Mouse (Mus musculus): ENCODE measurements around the gene Nucks1. TPM values are rescaled to one million over a fixed set of nuclear protein-coding genes. Genes with fewer than 3 reads are reported as not detected.
"Not testable (repeated sequence)": the region's sequence is repeated elsewhere in the genome, so short reads cannot be mapped to it uniquely, and the experiment has no call there.

Gene Nucks1
- polyA plus RNA-seq, 1 experiment from 2014 or later: 103 TPM

- Histone ChIP-seq H3K4me1 (0 out of 2 replicates have a peak, but pooled peaks cover 3% of the 10 kb centered on the region), H3K9ac (no peak overlapping the region), H3K9me3 (replicated peaks) (no peaks in the 10 kb centered on the region), H3K4me3 (no peak overlapping the region), H3K4me2 (replicated peaks) (no peak overlapping the region), H3K36me3 (no peaks in the 10 kb centered on the region), H3K27ac (no peak overlapping the region), H3K27me3 (no peaks in the 10 kb centered on the region)
- 77% methylated on average over 6 of the region's 6 CpGs for WGBS
- no peak for ATAC-seq (ENCODE audit: low FRiP score)
Observed at GRCm38 (mm10) chr1:131890043-131890658, 20.2 kb upstream of the Nucks1 start.

GRCm38 (mm10) chr1:131891436-131891835 is 18.9 kb upstream of the Nucks1 start:
- Histone ChIP-seq H3K27me3 (no peaks in the 10 kb centered on the region), H3K4me3 (no peak overlapping the region), H3K27ac (no peak overlapping the region), H3K4me2 (replicated peaks) (no peak overlapping the region), H3K9ac (no peak overlapping the region), H3K9me3 (replicated peaks) (no peaks in the 10 kb centered on the region), H3K36me3 (no peaks in the 10 kb centered on the region), H3K4me1 (no peaks in the 10 kb centered on the region)
- ATAC-seq (ENCODE audit: low FRiP score): no peak
- 58% methylated on average over 4 of the region's 4 CpGs for WGBS

GRCm38 (mm10) chr1:131902679-131903078 is 7.7 kb upstream of the Nucks1 start:
- no peak overlapping the region for H3K4me3 ChIP-seq
- 88% methylated on average over 4 of the region's 4 CpGs for WGBS
- 0 out of 2 replicates have a peak, but pooled peaks cover 4% of the 10 kb centered on the region for H3K27me3 ChIP-seq
- ATAC-seq (ENCODE audit: low FRiP score): no peak
- H3K9me3 ChIP-seq (replicated peaks): no peaks in the 10 kb centered on the region
- no peak overlapping the region for H3K9ac ChIP-seq
- H3K36me3 ChIP-seq: no peaks in the 10 kb centered on the region
- no peaks in the 10 kb centered on the region for H3K4me1 ChIP-seq
- H3K4me2 ChIP-seq (replicated peaks): no peak overlapping the region
- H3K27ac ChIP-seq: no peak overlapping the region

- H3K4me3 ChIP-seq: no peak overlapping the region
- ATAC-seq (ENCODE audit: low FRiP score): no peak
- no peaks in the 10 kb centered on the region for H3K4me1 ChIP-seq
Observed at GRCm38 (mm10) chr1:131903251-131903650, 7.1 kb upstream of the Nucks1 start.

DNA sequence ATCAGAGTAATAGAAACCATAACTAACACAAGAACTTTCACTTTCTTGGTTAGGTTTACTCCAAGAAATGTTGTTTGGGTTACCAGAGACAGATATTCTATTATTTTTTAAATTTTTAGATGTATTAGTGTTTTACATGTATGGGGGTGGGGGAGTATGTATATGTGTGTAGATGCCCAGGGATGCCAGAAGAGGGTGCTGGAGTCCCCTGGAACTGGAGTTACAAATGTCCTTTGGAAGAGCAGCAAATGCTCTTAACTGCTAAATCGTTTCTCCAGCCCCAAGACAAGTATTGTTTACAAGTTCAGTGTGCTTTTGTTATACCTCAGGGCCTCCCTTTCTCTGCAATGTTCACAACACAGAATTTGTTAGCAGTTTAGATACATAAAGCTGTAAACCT is 4.8 kb upstream of the Nucks1 start:
- H3K27ac ChIP-seq: no peak overlapping the region
- WGBS: 35% methylated on average over 1 of the region's 1 CpGs
- no peak overlapping the region for H3K4me2 ChIP-seq (replicated peaks)
- no peaks in the 10 kb centered on the region for H3K36me3 ChIP-seq
- H3K4me1 ChIP-seq: no peaks in the 10 kb centered on the region
- H3K4me3 ChIP-seq: no peak overlapping the region
- H3K27me3 ChIP-seq: peaks cover 14% of the 10 kb centered on the region; the same call in 1 of the 2 replicates
- no peak overlapping the region for H3K9ac ChIP-seq
- ATAC-seq (ENCODE audit: low FRiP score): no peak
- no peaks in the 10 kb centered on the region for H3K9me3 ChIP-seq (replicated peaks)

More at GRCm38 (mm10) chr1:131903251-131903650, 7.1 kb upstream of the Nucks1 start:
- Histone ChIP-seq H3K9ac (no peak overlapping the region), H3K27ac (no peak overlapping the region), H3K36me3 (no peaks in the 10 kb centered on the region), H3K4me2 (replicated peaks) (no peak overlapping the region), H3K27me3 (peaks cover 8% of the 10 kb centered on the region; the same call in 1 of the 2 replicates), H3K9me3 (replicated peaks) (no peaks in the 10 kb centered on the region)
- 90% methylated on average over 7 of the region's 7 CpGs for WGBS

DNA sequence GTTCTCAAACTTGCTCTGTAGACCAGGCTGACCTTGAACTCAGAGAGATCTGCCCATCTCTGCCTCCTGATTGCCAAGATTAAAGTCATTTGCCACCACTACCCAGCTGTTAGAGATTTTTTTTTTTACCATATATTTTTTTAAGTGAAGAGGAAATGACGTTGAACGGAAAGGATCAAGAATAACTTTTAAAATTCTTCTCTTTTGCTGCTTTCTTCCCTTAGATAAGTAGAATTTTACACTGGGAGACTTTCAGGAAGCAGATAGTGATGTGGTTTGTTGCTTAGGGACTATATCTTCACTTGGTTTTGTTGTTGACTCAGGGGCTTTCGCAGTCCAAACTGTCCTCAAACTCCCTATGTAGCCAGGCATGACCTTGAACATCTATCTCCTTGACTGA is 1.9 kb upstream of the Nucks1 start:
- no peak overlapping the region for H3K27ac ChIP-seq
- peaks cover 15% of the 10 kb centered on the region for H3K4me1 ChIP-seq
- H3K36me3 ChIP-seq: no peaks in the 10 kb centered on the region
- no peak overlapping the region for H3K4me2 ChIP-seq (replicated peaks)
- no peaks in the 10 kb centered on the region for H3K9me3 ChIP-seq (replicated peaks)
- 95% methylated on average over 3 of the region's 3 CpGs for WGBS
- H3K27me3 ChIP-seq: peaks cover 14% of the 10 kb centered on the region; the same call in 1 of the 2 replicates
- H3K9ac ChIP-seq: no peak overlapping the region
- no peak for ATAC-seq (ENCODE audit: low FRiP score)
- H3K4me3 ChIP-seq: no peak overlapping the region

DNA sequence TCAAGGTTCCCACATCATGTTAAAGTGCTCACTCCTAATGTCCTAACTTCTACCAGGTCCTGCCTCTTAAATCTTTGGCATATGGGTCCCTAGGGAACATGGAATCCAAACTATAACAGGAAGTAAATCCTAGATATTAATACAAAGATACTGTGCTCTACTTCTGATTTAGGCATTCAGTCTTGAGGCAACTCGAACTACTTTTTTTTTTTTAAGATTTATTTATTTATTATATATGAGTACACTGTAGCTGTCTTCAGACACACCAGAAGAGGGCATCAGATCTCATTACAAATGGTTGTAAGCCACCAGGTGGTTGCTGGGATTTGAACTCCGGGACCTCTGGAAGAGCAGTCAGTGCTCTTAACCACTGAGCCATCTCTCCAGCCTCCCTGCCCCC is 1.1 kb upstream of the Nucks1 start:
- Histone ChIP-seq H3K4me1 (peaks cover 15% of the 10 kb centered on the region), H3K27me3 (peaks cover 14% of the 10 kb centered on the region; the same call in 1 of the 2 replicates)
- not testable (repeated sequence) for H3K27ac ChIP-seq; ATAC-seq (ENCODE audit: low FRiP score); H3K9ac ChIP-seq; H3K9me3 ChIP-seq (replicated peaks); H3K36me3 ChIP-seq; H3K4me3 ChIP-seq; H3K4me2 ChIP-seq (replicated peaks)
- WGBS: 97% methylated on average over 2 of the region's 2 CpGs

DNA sequence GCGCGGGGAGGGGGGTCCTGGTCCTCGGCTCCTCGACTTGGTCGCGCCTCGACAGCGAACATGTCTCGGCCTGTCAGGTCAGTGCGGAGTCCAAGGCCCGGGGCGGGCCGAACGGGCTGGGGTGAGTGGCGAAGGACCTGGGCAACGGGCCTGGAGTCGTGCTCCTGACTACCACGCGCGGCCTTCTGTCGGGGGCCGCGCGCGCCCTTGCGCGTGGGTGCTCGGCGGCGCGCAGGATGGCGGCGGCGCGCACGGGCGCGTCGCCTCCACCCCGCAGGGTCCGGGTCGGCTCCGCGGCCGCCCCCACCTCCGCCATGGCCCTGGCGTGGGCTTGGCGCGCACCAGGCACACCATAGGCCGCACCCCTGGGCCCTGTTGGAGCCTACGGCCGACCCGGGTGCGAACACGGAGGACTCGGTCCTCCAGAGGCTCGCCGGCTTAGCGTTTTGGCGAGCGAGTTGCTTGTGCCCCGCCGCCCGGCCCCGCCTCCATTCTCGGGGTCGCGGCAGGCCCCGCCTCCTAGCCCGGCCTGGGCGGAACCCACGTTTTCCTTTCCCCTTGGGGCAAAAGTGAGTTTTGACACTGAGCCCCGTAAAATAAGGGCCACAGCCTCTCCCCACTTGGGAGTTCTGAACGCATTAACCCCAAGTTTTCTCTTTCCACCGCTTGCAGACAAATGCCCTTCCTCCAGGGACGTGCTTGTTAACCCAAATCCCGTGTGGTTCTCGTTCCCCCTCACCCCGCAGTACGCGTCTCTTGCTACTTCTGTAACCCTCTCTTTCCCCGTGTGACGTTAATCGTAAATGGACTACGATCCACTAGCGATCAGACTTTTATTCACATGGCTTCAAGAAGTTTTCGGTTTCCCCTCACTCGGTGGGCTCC is 582 bp downstream of the Nucks1 start:
- peak overlapping the region; percentile 98 for H3K4me3 ChIP-seq

DNA sequence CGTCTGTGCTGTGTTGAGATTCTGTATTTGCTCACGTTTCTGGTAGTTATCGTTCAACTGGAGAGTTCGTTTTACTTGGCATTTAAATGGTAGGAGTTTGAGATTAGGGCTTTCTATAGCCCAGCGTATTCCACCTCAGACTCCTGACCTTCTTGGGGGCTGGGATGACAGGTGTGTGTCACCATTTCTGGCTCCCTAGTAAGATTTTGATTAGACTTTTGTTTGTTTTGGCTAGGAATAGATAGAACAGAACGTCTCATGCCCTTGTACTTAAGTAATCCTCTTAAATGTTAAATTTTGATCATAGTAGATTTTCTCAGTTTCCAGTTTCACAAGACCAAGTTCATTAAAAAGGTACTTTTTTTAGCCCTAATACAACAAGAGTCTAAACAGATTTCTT is 7.3 kb downstream of the Nucks1 start:
- peaks cover 10% of the 10 kb centered on the region; the same call in 1 of the 2 replicates for H3K4me1 ChIP-seq
- H3K4me2 ChIP-seq (replicated peaks): no peak overlapping the region
- H3K9me3 ChIP-seq (replicated peaks): no peaks in the 10 kb centered on the region
- no peaks in the 10 kb centered on the region for H3K27me3 ChIP-seq
- H3K9ac ChIP-seq: no peak overlapping the region
- H3K36me3 ChIP-seq: peaks cover 26% of the 10 kb centered on the region
- no peak overlapping the region for H3K27ac ChIP-seq
- H3K4me3 ChIP-seq: no peak overlapping the region
- ATAC-seq (ENCODE audit: low FRiP score): no peak
- 82% methylated on average over 6 of the region's 6 CpGs for WGBS

More for the DNA sequence above, 582 bp downstream of the Nucks1 start:
- Histone ChIP-seq H3K9ac (peak overlapping the region; percentile 97), H3K9me3 (replicated peaks) (no peaks in the 10 kb centered on the region), H3K4me2 (replicated peaks) (peak overlapping the region; percentile 88), H3K36me3 (no peaks in the 10 kb centered on the region), H3K27me3 (peaks cover 14% of the 10 kb centered on the region; the same call in 1 of the 2 replicates), H3K4me1 (peaks cover 17% of the 10 kb centered on the region), H3K27ac (peak overlapping the region; percentile 99)
- under 1% methylated on average over 85 of the region's 88 CpGs for WGBS
- peak; percentile 93 for ATAC-seq (ENCODE audit: low FRiP score)

GRCm38 (mm10) chr1:131919052-131919451 is 8.7 kb downstream of the Nucks1 start:
- peaks cover 38% of the 10 kb centered on the region for H3K36me3 ChIP-seq
- 96% methylated on average over 2 of the region's 2 CpGs for WGBS
- 0 out of 2 replicates have a peak, but pooled peaks cover 7% of the 10 kb centered on the region for H3K4me1 ChIP-seq
- no peak for ATAC-seq (ENCODE audit: low FRiP score)
- no peaks in the 10 kb centered on the region for H3K9me3 ChIP-seq (replicated peaks)
- H3K27ac ChIP-seq: no peak overlapping the region
- H3K27me3 ChIP-seq: no peaks in the 10 kb centered on the region
- H3K4me2 ChIP-seq (replicated peaks): no peak overlapping the region
- no peak overlapping the region for H3K9ac ChIP-seq
- no peak overlapping the region for H3K4me3 ChIP-seq

DNA sequence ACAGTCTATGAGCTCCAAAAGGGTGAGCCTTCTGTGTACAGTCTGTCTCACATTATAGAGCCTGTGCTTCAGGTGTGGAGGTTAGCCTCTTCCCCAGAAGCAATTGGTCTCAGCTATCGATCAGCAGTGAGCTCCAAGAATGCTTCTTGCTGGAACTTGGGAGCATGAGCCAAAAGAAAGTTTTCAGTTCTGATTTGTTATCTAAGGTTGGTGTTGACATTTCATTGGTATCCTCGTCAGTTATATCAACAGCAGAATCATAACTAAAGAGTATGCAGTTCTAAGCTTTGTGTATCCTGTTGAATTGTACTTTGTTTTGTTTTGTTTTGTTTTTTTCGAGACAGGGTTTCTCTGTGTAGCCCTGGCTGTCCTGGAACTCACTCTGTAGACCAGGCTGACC is 11.8 kb downstream of the Nucks1 start:
- H3K9me3 ChIP-seq (replicated peaks): no peaks in the 10 kb centered on the region
- no peaks in the 10 kb centered on the region for H3K27me3 ChIP-seq
- no peak overlapping the region for H3K4me3 ChIP-seq
- H3K36me3 ChIP-seq: peaks cover 63% of the 10 kb centered on the region
- no peak for ATAC-seq (ENCODE audit: low FRiP score)
- H3K27ac ChIP-seq: no peak overlapping the region
- H3K9ac ChIP-seq: no peak overlapping the region
- H3K4me1 ChIP-seq: 0 out of 2 replicates have a peak, but pooled peaks cover 2% of the 10 kb centered on the region
- WGBS: 100% methylated on average over 3 of the region's 3 CpGs
- H3K4me2 ChIP-seq (replicated peaks): no peak overlapping the region

DNA sequence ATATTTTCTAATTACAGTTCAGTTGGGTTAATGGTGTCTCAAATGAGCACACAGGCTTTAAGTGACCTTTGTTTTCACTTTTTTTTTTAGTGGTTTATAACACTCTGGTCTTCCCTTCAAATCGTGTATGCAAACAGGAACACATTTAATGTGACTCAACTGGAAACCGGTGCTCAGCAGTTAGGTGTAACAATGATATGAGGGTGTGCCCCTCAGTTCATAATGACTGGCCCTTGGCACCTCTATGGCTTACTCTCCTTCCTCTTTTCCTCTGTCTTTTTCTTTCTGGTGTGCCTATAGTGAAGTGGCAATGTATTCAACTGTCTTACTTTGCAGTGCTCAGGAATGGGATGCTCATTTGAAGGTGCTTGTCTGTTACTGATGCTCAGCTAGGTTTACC is 23.1 kb downstream of the Nucks1 start:
- Histone ChIP-seq H3K9ac (no peak overlapping the region), H3K4me2 (replicated peaks) (no peak overlapping the region), H3K4me1 (no peaks in the 10 kb centered on the region), H3K4me3 (no peak overlapping the region), H3K27me3 (no peaks in the 10 kb centered on the region), H3K36me3 (peaks cover 47% of the 10 kb centered on the region), H3K27ac (no peak overlapping the region), H3K9me3 (replicated peaks) (no peaks in the 10 kb centered on the region)
- ATAC-seq (ENCODE audit: low FRiP score): no peak
- WGBS: 96% methylated on average over 2 of the region's 2 CpGs
